Mouse (Mus musculus) spleen, adult 2 months (tissue): ENCODE results near the gene Prr29. TPM values are rescaled to one million over a fixed set of nuclear protein-coding genes. Genes with fewer than 3 reads are reported as not detected.

Experiments used
- DNase-seq, 2 experiments: peaks; one replicate each; pipeline versions ENCODE4 v3.0.0 to v3.0.0-alpha.2; 2012 to 2021; ENCODE audit warnings: low spot score in 2 of 2, low read depth in 1 of 2
- H3K27ac ChIP-seq: fragments of 200-500 bp; 2 replicates; pipeline ENCODE4 v1.5.1; 2012; ENCODE audit warnings: low read length, inconsistent platforms; ENCODE audit not compliant: insufficient read depth
- H3K27me3 ChIP-seq: fragments of 200-500 bp; 2 replicates; pipeline ENCODE4 v1.6.1; 2012; ENCODE audit warnings: mild to moderate bottlenecking, moderate library complexity, low read length, inconsistent platforms; ENCODE audit not compliant: control insufficient read depth, insufficient read depth
- H3K36me3 ChIP-seq: fragments of 200-500 bp; 2 replicates; pipeline ENCODE4 v1.6.1; 2012; ENCODE audit warnings: mild to moderate bottlenecking, low read length, inconsistent platforms; ENCODE audit not compliant: control insufficient read depth, insufficient read depth
- H3K4me1 ChIP-seq: fragments of 200-500 bp; 2 replicates; pipeline ENCODE4 v1.6.1; 2011; ENCODE audit warnings: inconsistent platforms; ENCODE audit not compliant: control insufficient read depth, insufficient read depth, insufficient read length
- H3K4me3 ChIP-seq: fragments of 200-500 bp; 2 replicates; pipeline ENCODE4 v1.5.1; 2011; ENCODE audit warnings: mild to moderate bottlenecking, inconsistent platforms; ENCODE audit not compliant: insufficient read depth, insufficient read length; ENCODE audit errors: extremely low read depth
- CTCF ChIP-seq: fragments of 200-500 bp; IDR thresholded peaks from 2 replicates; pipeline ENCODE4 v1.5.1; 2011; ENCODE audit warnings: mild to moderate bottlenecking, inconsistent platforms; ENCODE audit not compliant: insufficient read depth, insufficient read length, insufficient replicate concordance; ENCODE audit errors: extremely low read depth
- POLR2A ChIP-seq: fragments of 200-500 bp; IDR thresholded peaks from 2 replicates; pipeline ENCODE4 v1.6.1; 2011; ENCODE audit warnings: low read depth, low read length, inconsistent platforms
- WGBS: fragments of 180-500 bp; shearing (Covaris S2); methylation state at CpG from one replicate; pipeline ENCODE4 v1.1.7; 2018; 5-methylcytosine and 5-hydroxymethylcytosine counted together
- polyA plus RNA-seq: library from polyadenylated mRNA; depleted of rRNA; stranded (reverse); fragments of >200 nt; gene quantifications from 2 replicates; pipeline ENCODE4 v1.2.3, GENCODE M21; 2012; rRNA removed

Gene Prr29
- polyA plus RNA-seq, 1 experiment, result 0.55 TPM

GRCm38 (mm10) chr11:106418622-106419196 lies 53.4 kb downstream of the Prr29 start:
- DNase-seq, result peak; percentile 76 to 79
- whole genome bisulfite sequencing, result 66% methylated on average over 4 of the region's 4 CpGs
- H3K4me1 ChIP-seq, result peaks cover 11% of the 10 kb centered on the region; the same call in 1 of the 2 replicates
- H3K4me3 ChIP-seq, result no peak overlapping the region
- peaks cover 2% of the 10 kb centered on the region for H3K36me3 ChIP-seq
- no peak overlapping the region for H3K27ac ChIP-seq
- no peak for TF ChIP-seq POLR2A
- peak; percentile 90; the same call in 1 of the 2 replicates for TF ChIP-seq CTCF
- H3K27me3 ChIP-seq, result no peaks in the 10 kb centered on the region

- Histone ChIP-seq H3K36me3 (peaks cover 2% of the 10 kb centered on the region), H3K27ac (peak overlapping the region; percentile 19; the same call in 1 of the 2 replicates), H3K4me1 (peaks cover 11% of the 10 kb centered on the region; the same call in 1 of the 2 replicates), H3K4me3 (no peak overlapping the region), H3K27me3 (no peaks in the 10 kb centered on the region)
- TF ChIP-seq CTCF (no peak), POLR2A (no peak)
- 36% methylated on average over 9 of the region's 9 CpGs for WGBS
- DNase-seq, result no peak
Measured at GRCm38 (mm10) chr11:106419262-106420102, 54.2 kb downstream of the Prr29 start.

GRCm38 (mm10) chr11:106425201-106425600 lies 59.9 kb downstream of the Prr29 start:
- Histone ChIP-seq H3K27me3 (no peaks in the 10 kb centered on the region), H3K4me1 (peaks cover 10% of the 10 kb centered on the region; the same call in 1 of the 2 replicates), H3K4me3 (no peak overlapping the region), H3K27ac (no peak overlapping the region), H3K36me3 (peaks cover 5% of the 10 kb centered on the region)
- TF ChIP-seq CTCF, result no peak
- TF ChIP-seq POLR2A, result no peak
- WGBS, result 96% methylated on average over 5 of the region's 5 CpGs
- DNase-seq, result no peak

- Histone ChIP-seq H3K4me3 (no peak overlapping the region), H3K27ac (no peak overlapping the region), H3K4me1 (peaks cover 9% of the 10 kb centered on the region; the same call in 1 of the 2 replicates), H3K36me3 (peaks cover 5% of the 10 kb centered on the region), H3K27me3 (no peaks in the 10 kb centered on the region)
- WGBS, result 92% methylated on average over 4 of the region's 4 CpGs
- no peak for DNase-seq
- TF ChIP-seq POLR2A (no peak), CTCF (no peak)
Measured at GRCm38 (mm10) chr11:106426447-106426846, 61.2 kb downstream of the Prr29 start.

Other genes with a start within 250 kb of the Prr29 start
- 0.72 TPM in 1 of 2 replicates, not detected in the other for gene Gm10840, start 204.6 kb upstream of the Prr29 start, polyA plus RNA-seq
- gene Limd2, start 204.6 kb upstream of the Prr29 start, polyA plus RNA-seq, result 305 and 309 TPM in 2 replicates
- 32.6 and 36.7 TPM in 2 replicates for gene Strada, start 163.3 kb upstream of the Prr29 start, polyA plus RNA-seq
- gene Ccdc47, start 149.1 kb upstream of the Prr29 start, polyA plus RNA-seq, result 7.0 and 7.3 TPM in 2 replicates
- gene Ddx42, start 148.5 kb upstream of the Prr29 start, polyA plus RNA-seq, result 7.1 and 7.4 TPM in 2 replicates
- 12.2 and 14.4 TPM in 2 replicates for gene Ftsj3, start 109.4 kb upstream of the Prr29 start, polyA plus RNA-seq
- 18.6 and 18.9 TPM in 2 replicates for gene Psmc5, start 109.3 kb upstream of the Prr29 start, polyA plus RNA-seq
- 120 and 146 TPM in 2 replicates for gene Smarcd2, start 92.5 kb upstream of the Prr29 start, polyA plus RNA-seq
- 0.11 and 0.14 TPM in 2 replicates for gene Tcam1, start 88.8 kb upstream of the Prr29 start, polyA plus RNA-seq
- 4.7 and 5.4 TPM in 2 replicates for gene Gh, start 63.6 kb upstream of the Prr29 start, polyA plus RNA-seq
- 556 and 588 TPM in 2 replicates for gene Cd79b, start 50.7 kb upstream of the Prr29 start, polyA plus RNA-seq
- gene Scn4a, start 12.2 kb upstream of the Prr29 start, polyA plus RNA-seq, result 6.1 and 6.5 TPM in 2 replicates
- 82.6 and 93.8 TPM in 2 replicates for gene Icam2, start 22.6 kb downstream of the Prr29 start, polyA plus RNA-seq
- gene Ern1, start 122.4 kb downstream of the Prr29 start, polyA plus RNA-seq, result 12.7 and 18.1 TPM in 2 replicates
- gene Tex2, start 248.0 kb downstream of the Prr29 start, polyA plus RNA-seq, result 5.8 and 6.6 TPM in 2 replicates